Mouse (Mus musculus): ENCODE results near the gene 1700015G11Rik. TPM values are rescaled to one million over a fixed set of nuclear protein-coding genes. Genes with fewer than 3 reads are reported as not detected.

The 1700015G11Rik gene
- total and polyA plus RNA-seq, 2 experiments from 2014 or later, result not detected

DNA sequence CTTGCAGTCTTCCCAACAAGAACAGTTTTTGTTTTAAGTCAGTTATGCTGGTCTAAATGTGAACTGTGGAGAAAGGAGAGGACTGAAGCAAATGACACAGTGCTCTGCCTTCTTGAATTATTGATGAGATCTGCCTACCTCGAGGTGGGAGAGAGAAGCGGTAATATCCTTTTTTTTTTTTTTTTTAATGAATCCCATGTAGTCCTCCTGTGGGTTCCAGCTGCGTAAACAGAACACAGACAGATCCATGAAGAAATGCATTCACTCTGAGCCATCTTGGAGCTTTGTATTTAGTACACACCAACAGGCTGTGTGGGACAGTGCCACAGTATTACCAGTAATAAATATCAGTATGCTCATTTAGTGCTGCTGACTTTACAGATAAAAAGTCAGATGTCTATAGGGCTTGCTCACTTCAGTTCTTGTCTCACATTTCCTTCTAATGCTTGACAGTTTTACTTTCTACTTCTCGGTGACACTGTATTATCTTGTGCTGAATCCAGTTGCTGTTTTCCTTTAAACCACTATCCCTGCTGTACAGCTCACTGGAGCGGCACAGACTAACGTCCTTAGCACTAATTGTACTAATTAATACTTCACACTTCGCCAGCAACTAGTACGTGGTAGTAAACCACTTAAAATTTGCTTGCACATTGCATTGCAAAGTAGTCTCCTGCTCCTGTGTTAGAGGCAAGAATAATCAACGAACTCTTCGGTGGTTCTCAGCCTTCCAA, 53.1 kb downstream of the 1700015G11Rik start:
- peak; percentile 6 for DNase-seq (ENCODE audit: low spot score)
- 39% methylated on average over 10 of the region's 10 CpGs for WGBS
- no peak for TF ChIP-seq CTCF (IDR thresholded peaks at IDR 0.05)

More for the DNA sequence above, 53.1 kb downstream of the 1700015G11Rik start:
- H3K27ac ChIP-seq (ENCODE audit: low read depth, low read length), result no peak overlapping the region
- no peak for ATAC-seq (ENCODE audit: low FRiP score)
- no peaks in the 10 kb centered on the region for H3K9me3 ChIP-seq (ENCODE audit: low read length)
- no peak overlapping the region for H3K9ac ChIP-seq (replicated peaks; ENCODE audit: low read length, poor library complexity, severe bottlenecking)
- peaks cover 4% of the 10 kb centered on the region; the same call in 1 of the 2 replicates for H3K4me1 ChIP-seq (ENCODE audit: insufficient read depth, low read length)
- no peak overlapping the region for H3K4me3 ChIP-seq (ENCODE audit: low read depth, low read length)
- H3K27me3 ChIP-seq (ENCODE audit: insufficient read depth, low read length), result no peaks in the 10 kb centered on the region
- H3K36me3 ChIP-seq (ENCODE audit: insufficient read depth, low read length), result no peaks in the 10 kb centered on the region
- H3K4me2 ChIP-seq (ENCODE audit: low read depth, low read length, poor library complexity, severe bottlenecking), result no peak overlapping the region

Other genes starting within 250 kb of the 1700015G11Rik start
- gene Gas2, start 153.7 kb downstream of the 1700015G11Rik start, total RNA-seq (2014; rRNA removed), result 17.5 and 37.1 TPM in 2 replicates
- gene Gas2, start 153.7 kb downstream of the 1700015G11Rik start, polyA plus RNA-seq (2015; fragmentation: Nextera tagmentation; extraction: Ambion mirVana), result 14.7 and 15.0 TPM in 2 replicates
- gene Fancf, start 153.5 kb downstream of the 1700015G11Rik start, total RNA-seq (2014; rRNA removed), result 10.6 and 11.3 TPM in 2 replicates
- 7.0 and 8.2 TPM in 2 replicates for gene Fancf, start 153.5 kb downstream of the 1700015G11Rik start, polyA plus RNA-seq (2015; fragmentation: Nextera tagmentation; extraction: Ambion mirVana)
- gene Svip, start 9.7 kb downstream of the 1700015G11Rik start, total RNA-seq (2014; rRNA removed), result 14.0 and 21.5 TPM in 2 replicates
- 16.8 and 17.7 TPM in 2 replicates for gene Svip, start 9.7 kb downstream of the 1700015G11Rik start, polyA plus RNA-seq (2015; fragmentation: Nextera tagmentation; extraction: Ambion mirVana)